Mouse (Mus musculus): ENCODE measurements at regions not wholly inside any gene's neighbourhood (a gene's known extent, or its start where the extent isn't known, plus 50 kb on each side); places are given as distances from the start of the nearest gene placed in this dataset.
A peak's percentile ranks its signal among the peaks of the same experiment; 100 is the strongest.

DNA sequence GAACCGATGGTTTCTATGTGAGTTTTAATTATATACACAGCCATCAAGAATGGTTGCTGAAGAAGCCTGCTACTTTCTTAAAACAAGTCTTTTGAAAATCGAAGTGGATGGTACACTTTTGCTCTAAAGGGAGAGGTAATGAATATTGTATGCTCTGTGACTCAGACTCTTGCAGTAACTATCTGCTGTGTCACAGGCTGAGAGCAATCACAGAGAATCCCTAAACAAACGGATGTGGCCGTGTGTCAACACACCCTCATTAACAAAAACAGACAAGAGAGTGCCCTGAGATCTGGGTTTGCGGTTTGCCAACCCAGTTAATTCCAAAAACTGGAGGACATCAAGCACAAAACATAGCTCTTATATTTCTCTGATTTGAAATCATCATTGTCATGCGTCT is 292.1 kb upstream of the Mmadhc start:
- H3K9ac ChIP-seq (ENCODE audit: low read depth, low read length), result no peak overlapping the region
- no peak overlapping the region for H3K4me2 ChIP-seq (ENCODE audit: low read length)
- no peaks in the 10 kb centered on the region for H3K4me1 ChIP-seq (replicated peaks; ENCODE audit: insufficient read depth, low read length)
- no peaks in the 10 kb centered on the region for H3K36me3 ChIP-seq (ENCODE audit: insufficient read depth, low read length)
- DNase-seq (ENCODE audit: low spot score), result no peak
- no peak for ATAC-seq (replicated peaks; ENCODE audit: low FRiP score, low read depth)
- 77% methylated on average over 6 of the region's 6 CpGs for WGBS
- H3K27me3 ChIP-seq (ENCODE audit: insufficient read depth, low read length), result no peaks in the 10 kb centered on the region
- TF ChIP-seq CTCF (IDR thresholded peaks at IDR 0.05; ENCODE audit: low read depth), result no peak
- H3K27ac ChIP-seq, result no peak overlapping the region
- no peak overlapping the region for H3K4me3 ChIP-seq (replicated peaks; ENCODE audit: low read depth, low read length)
- H3K9me3 ChIP-seq (replicated peaks; ENCODE audit: low read length), result no peaks in the 10 kb centered on the region

DNA sequence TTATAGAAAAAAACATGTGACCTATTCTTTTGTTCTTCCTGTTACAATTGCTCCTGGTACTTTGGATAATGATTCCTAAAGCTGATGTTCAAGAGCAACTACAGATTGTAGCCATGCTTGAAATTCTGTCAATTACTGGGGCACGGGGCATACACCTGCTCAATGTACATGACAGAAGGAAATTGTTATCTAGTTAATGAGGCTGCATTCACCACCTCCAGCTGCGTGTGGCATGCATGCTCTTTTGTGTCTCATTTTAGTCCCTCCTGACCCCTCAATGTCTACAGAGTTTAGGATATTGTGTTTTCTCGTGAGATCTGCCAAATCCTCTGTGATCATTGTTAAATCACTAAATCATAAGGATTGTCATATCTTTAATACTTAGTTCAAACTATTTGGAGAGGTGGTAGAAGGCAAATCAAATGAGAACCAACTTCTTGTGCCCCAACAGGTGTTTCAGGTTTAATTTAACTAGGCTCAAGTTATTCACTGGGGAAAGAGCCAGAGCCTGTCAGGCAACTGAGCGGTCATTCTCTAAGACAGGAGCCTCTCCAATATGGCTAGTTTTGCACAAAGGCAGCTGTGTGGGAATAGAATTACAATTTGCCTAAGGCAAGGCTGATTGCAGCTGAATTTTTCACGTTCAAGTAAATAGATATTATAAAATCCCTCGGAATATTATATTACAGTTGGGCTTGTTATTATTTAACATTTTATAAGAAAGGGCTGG is 289.9 kb upstream of the Mmadhc start:
- Histone ChIP-seq H3K4me1 (replicated peaks; ENCODE audit: insufficient read depth, low read length) (no peaks in the 10 kb centered on the region), H3K4me3 (replicated peaks; ENCODE audit: low read depth, low read length) (no peak overlapping the region), H3K4me2 (ENCODE audit: low read length) (no peak overlapping the region), H3K27me3 (ENCODE audit: insufficient read depth, low read length) (no peaks in the 10 kb centered on the region), H3K27ac (no peak overlapping the region), H3K9me3 (replicated peaks; ENCODE audit: low read length) (no peaks in the 10 kb centered on the region), H3K9ac (ENCODE audit: low read depth, low read length) (no peak overlapping the region), H3K36me3 (ENCODE audit: insufficient read depth, low read length) (no peaks in the 10 kb centered on the region)
- WGBS, result 57% methylated on average over 6 of the region's 6 CpGs
- no peak for ATAC-seq (replicated peaks; ENCODE audit: low FRiP score, low read depth)
- DNase-seq (ENCODE audit: low spot score), result no peak
- TF ChIP-seq CTCF (IDR thresholded peaks at IDR 0.05; ENCODE audit: low read depth), result no peak

DNA sequence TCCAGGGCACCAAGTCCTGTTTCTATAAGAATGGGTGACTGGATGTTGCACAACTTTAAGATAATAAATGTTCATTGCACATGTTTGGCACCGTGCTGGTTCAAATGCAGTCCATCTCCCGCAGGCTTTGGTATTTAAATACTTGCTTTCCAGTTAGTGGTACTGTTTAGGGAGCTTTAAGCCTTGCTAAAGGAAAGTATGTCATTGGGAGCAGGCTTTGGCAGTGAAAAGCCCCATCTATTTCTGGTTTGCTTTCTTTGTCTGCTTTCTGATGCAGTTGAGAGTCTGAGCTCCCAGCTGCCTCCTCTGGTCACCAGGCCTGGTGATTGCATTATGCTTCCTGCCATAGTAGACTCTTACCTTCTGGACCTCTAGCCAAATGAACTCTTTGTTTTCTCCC is 283.0 kb upstream of the Mmadhc start:
- ATAC-seq (replicated peaks; ENCODE audit: low FRiP score, low read depth), result no peak
- Histone ChIP-seq H3K27ac (no peak overlapping the region), H3K27me3 (ENCODE audit: insufficient read depth, low read length) (no peaks in the 10 kb centered on the region), H3K4me1 (replicated peaks; ENCODE audit: insufficient read depth, low read length) (no peaks in the 10 kb centered on the region), H3K36me3 (ENCODE audit: insufficient read depth, low read length) (no peaks in the 10 kb centered on the region), H3K4me2 (ENCODE audit: low read length) (no peak overlapping the region), H3K4me3 (replicated peaks; ENCODE audit: low read depth, low read length) (no peak overlapping the region), H3K9ac (ENCODE audit: low read depth, low read length) (no peak overlapping the region), H3K9me3 (replicated peaks; ENCODE audit: low read length) (no peaks in the 10 kb centered on the region)
- 81% methylated on average over 2 of the region's 2 CpGs for WGBS
- no peak for DNase-seq (ENCODE audit: low spot score)
- no peak for TF ChIP-seq CTCF (IDR thresholded peaks at IDR 0.05; ENCODE audit: low read depth)

- Histone ChIP-seq H3K9me3 (replicated peaks; ENCODE audit: low read length) (no peaks in the 10 kb centered on the region), H3K27me3 (ENCODE audit: insufficient read depth, low read length) (no peaks in the 10 kb centered on the region), H3K4me3 (replicated peaks; ENCODE audit: low read depth, low read length) (no peak overlapping the region), H3K4me1 (replicated peaks; ENCODE audit: insufficient read depth, low read length) (no peaks in the 10 kb centered on the region), H3K27ac (no peak overlapping the region), H3K9ac (ENCODE audit: low read depth, low read length) (no peak overlapping the region), H3K36me3 (ENCODE audit: insufficient read depth, low read length) (no peaks in the 10 kb centered on the region), H3K4me2 (ENCODE audit: low read length) (no peak overlapping the region)
- WGBS, result 62% methylated on average over 6 of the region's 6 CpGs
- DNase-seq (ENCODE audit: low spot score), result peak; percentile 33
- no peak for ATAC-seq (replicated peaks; ENCODE audit: low FRiP score, low read depth)
- no peak for TF ChIP-seq CTCF (IDR thresholded peaks at IDR 0.05; ENCODE audit: low read depth)
These were observed 281.9 kb upstream of the Mmadhc start for GRCm38 (mm10) chr2:50578278-50579043.

GRCm38 (mm10) chr2:50577736-50578135 is 281.1 kb upstream of the Mmadhc start:
- H3K27me3 ChIP-seq (ENCODE audit: insufficient read depth, low read length), result no peaks in the 10 kb centered on the region
- no peak overlapping the region for H3K4me3 ChIP-seq (replicated peaks; ENCODE audit: low read depth, low read length)
- H3K27ac ChIP-seq, result no peak overlapping the region
- no peak overlapping the region for H3K4me2 ChIP-seq (ENCODE audit: low read length)
- no peaks in the 10 kb centered on the region for H3K4me1 ChIP-seq (replicated peaks; ENCODE audit: insufficient read depth, low read length)
- H3K36me3 ChIP-seq (ENCODE audit: insufficient read depth, low read length), result no peaks in the 10 kb centered on the region
- H3K9me3 ChIP-seq (replicated peaks; ENCODE audit: low read length), result no peaks in the 10 kb centered on the region
- 91% methylated on average over 9 of the region's 9 CpGs for WGBS
- DNase-seq (ENCODE audit: low spot score) (no peak), ATAC-seq (replicated peaks; ENCODE audit: low FRiP score, low read depth) (no peak)
- no peak overlapping the region for H3K9ac ChIP-seq (ENCODE audit: low read depth, low read length)
- no peak for TF ChIP-seq CTCF (IDR thresholded peaks at IDR 0.05; ENCODE audit: low read depth)

DNA sequence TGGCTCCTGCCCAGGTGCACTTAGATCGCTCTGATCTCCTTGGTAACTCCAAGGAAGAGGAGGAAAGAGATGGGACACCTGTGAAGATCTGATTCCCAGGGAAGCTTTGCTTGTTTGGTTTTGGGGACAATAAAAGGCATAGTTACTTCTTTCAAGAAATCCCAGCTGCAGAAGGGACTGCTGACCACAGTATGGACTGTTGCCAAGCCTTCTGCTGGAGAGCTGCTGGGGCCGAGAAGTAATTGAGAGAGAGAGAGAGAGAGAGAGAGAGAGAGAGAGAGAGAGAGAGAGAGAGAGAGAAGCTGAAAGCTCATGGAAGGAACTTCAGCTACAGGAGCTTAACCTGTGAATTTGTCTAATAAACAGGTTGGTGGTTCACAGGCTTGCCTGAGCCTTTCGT is 276.9 kb upstream of the Mmadhc start:
- H3K9ac ChIP-seq (ENCODE audit: low read depth, low read length), result no peak overlapping the region
- no peaks in the 10 kb centered on the region for H3K9me3 ChIP-seq (replicated peaks; ENCODE audit: low read length)
- TF ChIP-seq CTCF (IDR thresholded peaks at IDR 0.05; ENCODE audit: low read depth), result no peak
- no peak overlapping the region for H3K27ac ChIP-seq
- no peaks in the 10 kb centered on the region for H3K4me1 ChIP-seq (replicated peaks; ENCODE audit: insufficient read depth, low read length)
- no peaks in the 10 kb centered on the region for H3K36me3 ChIP-seq (ENCODE audit: insufficient read depth, low read length)
- H3K27me3 ChIP-seq (ENCODE audit: insufficient read depth, low read length), result no peaks in the 10 kb centered on the region
- ATAC-seq (replicated peaks; ENCODE audit: low FRiP score, low read depth), result no peak
- DNase-seq (ENCODE audit: low spot score), result peak; percentile 60
- 44% methylated on average over 3 of the region's 3 CpGs for WGBS
- H3K4me2 ChIP-seq (ENCODE audit: low read length), result no peak overlapping the region
- no peak overlapping the region for H3K4me3 ChIP-seq (replicated peaks; ENCODE audit: low read depth, low read length)

Measured in kidney, postnatal 0 days (tissue).